Mouse (Mus musculus) gastrocnemius, postnatal 10 days (tissue): ENCODE results near the gene Fam196a. TPM values are rescaled to one million over a fixed set of nuclear protein-coding genes. Genes with fewer than 3 reads are reported as not detected.

Source experiments
- DNase-seq: peaks from one replicate; pipeline ENCODE4 v3.0.0; 2021; ENCODE audit warnings: mixed read lengths
- long read RNA-seq, 2 experiments: library from polyadenylated mRNA; stranded (forward); transcript quantifications; one replicate each; pipeline ENCODE4 v2.0.0; 2021
- total RNA-seq, 2 experiments: library from RNA; stranded (reverse); gene quantifications; 2 replicates each; pipeline ENCODE4 v1.2.3; 2021

Gene Fam196a
- under 1 TPM; 0.38 to 0.61 TPM for total RNA-seq
- long read RNA-seq, experiment 1, partial matches to known transcripts = 0 of 1 reads
- long read RNA-seq, experiment 1, other reads (novel, unspliced or antisense) = 1 of 1 reads
- long read RNA-seq, experiment 2, partial matches to known transcripts = 0 of 1 reads
- long read RNA-seq, experiment 2, other reads (novel, unspliced or antisense) = 0 of 1 reads

DNA sequence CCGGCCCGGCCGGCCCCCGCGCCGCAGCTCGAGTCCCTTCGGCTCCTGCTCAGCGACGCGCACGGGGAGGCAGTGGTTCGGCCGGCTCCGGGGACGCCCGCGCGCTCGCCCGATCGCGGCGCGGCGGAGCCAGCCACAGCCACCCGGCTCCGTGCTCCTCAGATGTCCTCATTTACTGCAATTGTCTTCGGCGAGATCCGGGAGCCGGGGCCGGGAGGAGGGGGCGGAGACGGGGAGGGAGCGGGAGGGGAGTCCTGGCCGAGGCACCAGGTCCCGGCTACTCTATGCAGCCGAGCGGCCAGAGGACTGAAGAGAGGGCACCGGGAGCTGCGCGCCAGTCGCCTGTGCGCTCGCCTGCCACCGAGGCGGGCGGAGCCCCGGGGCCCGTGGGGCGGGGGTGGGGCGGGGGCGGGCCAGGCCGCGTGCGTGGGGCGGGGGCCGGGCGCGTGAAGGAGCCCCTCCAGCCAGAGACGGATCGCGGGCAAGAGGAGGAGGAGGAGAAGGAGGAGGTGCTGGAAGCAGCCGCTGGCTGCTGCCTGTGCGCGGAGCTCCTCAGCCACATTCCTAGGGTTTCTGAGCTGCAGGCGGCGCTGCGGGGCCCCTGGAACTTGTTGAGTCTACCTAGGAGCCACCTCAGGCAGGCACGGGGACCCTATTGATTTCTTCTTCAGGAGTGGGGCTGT is at the start of gene Fam196a:
TSS of gene Fam196a (minus strand) at position 504 of the 683 bp plus-strand sequence.
- peak; percentile 41 for DNase-seq

DNA sequence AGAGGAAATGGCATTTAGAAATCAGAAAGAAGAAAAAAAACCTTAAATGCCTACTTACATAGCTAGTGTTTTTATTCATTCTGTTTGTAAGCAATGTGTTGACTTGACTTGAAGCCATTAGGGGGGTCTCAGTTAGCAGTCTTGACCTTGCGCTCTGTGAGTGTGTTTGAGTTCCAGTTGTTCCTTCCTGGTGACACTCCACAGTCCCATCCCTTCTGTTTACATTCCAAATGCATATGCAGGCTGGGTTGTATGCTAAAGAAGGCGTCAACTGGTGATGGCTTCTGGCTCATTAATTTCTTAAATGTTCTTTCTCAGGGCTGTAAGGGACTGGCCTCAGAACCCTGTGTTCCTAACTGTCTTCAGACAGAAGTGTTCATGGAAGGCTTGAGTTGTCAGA is 23.4 kb upstream of the Fam196a start:
- DNase-seq = no peak

DNA sequence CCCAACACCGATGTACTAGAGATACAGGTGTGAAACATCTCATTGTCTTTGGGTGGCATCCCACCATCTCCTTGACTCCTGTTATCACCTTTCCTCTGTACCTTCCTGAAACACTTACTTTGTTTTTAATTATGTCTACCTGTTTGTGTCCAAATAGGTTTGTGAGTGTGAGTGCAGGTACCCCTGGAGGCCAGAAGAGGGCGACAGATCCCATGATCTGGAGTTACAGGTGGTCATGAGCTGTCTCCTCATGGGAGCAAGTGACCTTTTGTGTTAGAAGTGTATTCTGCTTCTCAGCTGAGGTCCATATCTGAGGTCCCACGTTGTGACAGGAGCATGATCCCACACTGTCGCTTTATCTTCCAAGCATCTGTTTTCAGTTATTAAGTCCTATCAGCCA is 22.6 kb upstream of the Fam196a start:
- no peak for DNase-seq

DNA sequence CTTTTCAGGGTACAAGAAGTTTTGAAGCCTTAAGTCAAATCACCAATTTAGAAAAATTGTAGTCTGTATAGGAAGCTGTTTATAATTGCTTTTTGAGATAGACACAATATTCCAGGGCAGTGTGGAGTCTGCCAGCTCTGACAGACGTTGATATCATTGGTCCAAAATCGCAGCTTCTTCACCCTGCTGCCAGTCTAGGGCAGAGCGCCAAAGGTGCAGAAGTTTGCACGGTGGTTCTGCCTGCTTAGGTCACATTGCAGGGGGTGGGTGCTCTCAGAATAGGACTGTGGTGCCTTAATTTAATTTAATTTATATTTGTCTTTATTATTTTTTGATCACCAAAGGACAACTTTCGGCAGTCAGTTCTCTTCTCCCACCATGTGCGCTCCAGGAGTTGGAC is 20.9 kb upstream of the Fam196a start:
- DNase-seq = no peak

DNA sequence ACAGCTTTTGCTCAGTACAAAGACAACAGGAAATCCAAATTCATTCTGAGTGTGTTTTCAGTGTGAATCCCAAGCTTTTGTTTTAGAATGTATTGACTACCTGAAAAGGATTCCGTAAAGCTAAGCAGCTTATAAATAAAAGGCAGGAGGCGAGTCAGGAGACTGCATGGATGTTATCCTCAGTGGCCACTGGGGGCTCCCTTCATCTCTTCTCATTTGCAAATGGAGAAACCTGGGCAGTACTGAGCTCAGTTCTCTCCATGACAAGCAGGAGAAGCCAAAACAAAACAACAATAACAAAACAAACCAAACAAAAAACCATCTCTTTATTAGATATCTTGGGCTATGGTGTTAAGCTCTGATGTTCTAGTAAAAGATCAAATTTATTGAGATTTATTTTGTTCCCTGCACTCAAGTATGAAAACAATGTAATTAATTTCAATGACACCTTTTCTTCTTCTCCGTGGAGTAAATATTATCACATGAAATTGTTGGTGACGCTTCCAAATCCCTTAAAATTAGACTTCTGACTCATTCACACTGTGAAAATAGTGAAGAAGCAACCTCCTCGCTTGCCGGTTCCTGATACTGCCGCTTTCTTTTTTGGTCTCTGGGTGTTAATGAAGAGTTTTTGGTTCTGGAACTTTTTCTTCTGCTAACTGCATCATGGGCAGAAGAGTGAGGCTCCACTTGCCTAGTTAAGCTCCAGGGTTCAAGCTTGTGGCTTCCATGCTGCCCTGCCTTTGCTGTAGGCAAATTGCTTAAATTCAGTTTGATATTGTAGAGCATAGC is 7.9 kb upstream of the Fam196a start:
- DNase-seq = no peak

DNA sequence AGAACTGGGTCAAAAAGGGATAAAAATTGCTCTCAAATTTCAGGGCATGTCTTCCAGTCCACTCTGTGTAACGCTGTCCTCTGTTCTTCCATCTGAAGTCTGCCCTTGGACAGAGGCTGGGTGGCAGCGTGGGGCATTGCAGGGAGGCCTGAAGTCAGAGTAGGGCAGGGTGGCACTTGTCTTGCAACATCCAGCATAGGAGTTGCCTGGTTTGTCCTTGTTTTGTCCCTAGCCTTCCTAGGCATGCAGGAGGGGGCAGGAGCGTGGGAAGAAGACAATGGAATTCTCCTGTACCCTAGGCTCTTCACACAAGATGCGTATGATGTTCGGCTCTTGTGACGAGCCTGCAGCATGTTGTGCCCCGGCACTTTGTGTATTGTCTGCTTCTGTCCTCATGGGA is 5.5 kb upstream of the Fam196a start:
- no peak for DNase-seq

DNA sequence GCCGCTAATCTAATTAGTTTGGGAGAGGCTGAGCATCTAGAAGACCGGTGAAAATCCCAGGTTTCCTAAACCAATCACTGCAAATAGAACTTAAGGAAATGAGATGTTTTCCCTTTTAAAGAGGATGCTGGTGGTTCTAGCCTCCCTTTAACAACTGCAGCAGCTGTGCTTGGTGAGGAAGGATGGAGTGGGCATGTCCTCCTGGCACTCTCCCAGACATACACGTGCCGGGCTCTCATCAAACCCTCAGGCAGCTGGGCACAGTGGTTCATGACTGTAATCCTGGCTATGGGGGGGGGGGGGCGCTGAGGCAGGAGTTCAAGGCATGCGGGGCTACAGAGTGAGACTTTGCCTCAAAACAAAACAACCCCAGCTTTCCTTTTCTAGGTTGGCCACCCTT is 4.8 kb upstream of the Fam196a start:
- no peak for DNase-seq

DNA sequence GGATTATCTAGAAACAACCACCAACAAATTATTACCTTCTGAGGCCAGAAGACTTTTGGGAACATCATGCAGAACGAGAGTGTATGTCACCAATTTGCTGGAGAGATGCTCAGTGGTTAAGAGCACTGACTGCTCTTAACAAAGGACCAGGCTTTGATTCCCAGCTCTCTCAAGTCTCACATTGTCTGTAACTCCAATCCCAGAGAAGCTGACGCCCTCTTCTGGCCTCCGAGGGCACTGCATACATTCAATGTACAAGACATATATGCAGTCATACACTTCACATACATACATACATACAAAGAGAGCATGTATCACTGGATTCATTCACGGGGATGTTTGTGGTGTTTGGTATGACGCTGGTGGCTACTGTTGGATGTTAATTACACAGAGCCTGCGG is 3.7 kb upstream of the Fam196a start:
- DNase-seq = no peak

DNA sequence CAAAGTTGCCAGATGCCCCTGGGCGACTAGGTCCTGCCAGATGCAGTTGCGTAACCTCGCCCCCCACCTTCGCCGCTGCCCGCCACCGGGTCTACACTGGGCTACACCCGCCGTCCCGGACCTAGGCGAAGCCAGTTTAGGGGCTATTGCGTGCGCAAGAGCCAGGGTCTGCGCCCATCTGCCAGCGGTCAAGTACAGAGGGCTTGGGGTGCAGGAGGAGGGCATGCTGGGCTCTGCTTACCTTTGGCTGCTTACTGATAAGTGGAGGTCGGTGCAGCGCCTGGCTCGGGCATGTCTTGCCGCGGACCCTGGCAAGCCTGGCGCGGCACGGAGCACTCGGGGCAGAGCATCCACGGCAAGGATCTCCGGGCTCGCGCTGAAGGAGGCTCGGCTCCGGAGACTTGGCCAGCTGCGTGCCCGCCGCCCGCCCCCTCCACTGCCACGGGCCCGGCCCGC is 731 bp downstream of the Fam196a start:
- DNase-seq = peak; percentile 17

DNA sequence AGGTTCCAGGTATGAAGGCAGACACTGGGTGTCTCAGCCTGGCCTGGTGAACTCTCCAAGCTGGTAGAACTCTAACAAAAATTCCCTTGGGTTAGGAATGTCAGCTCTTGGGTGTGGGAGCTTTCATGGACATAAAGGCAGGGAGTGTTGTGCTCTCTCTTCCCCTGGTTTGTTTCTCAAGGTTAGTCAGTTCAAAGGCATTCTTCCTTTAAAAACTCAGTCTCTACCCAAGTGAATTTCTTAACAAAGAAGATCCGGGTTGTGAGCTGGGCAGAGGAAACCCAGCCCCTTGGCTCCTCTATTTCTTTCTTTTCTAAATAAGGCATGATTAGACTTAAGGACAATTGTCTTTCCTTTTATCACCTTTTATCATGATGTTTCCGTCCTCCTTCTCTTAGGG is 6.3 kb downstream of the Fam196a start:
- DNase-seq = no peak

DNA sequence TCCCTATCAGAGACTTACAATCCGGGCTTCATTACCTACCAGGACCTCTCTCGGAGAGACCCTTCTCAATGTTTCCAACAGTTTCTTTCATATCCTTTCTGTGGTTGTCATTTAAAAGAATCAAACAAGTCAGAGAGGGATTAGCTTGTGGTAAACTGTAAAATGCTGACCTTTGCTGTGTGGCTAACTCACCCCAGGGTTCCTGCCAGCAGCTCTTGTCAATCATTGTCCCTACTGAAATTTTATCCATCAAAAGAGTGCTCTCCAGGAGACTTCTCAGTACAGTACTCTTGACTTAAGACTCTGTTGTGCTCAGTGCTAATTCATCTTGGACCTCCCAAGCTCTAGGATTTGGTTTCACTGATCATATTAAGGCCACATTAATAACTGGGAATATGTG is 36.2 kb downstream of the Fam196a start:
- no peak for DNase-seq

DNA sequence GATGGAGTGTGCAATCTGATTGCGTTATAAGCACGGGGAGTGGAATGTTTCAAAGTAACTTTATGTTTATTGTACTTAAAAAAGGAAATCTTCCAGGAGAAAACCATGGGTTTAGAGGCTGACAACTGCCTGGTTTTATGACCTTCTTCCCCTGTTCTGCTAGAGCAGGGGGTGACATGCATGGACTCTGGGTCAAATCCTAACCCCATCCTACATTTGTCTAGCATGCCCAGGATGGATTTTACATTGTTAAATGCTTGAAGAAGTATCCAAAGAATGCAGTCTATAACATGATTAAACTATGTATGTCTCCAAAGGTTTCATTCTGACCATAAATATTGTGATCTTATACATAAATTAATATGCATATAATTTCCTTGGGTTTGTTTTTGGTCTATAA is 38.8 kb downstream of the Fam196a start:
- DNase-seq = no peak

DNA sequence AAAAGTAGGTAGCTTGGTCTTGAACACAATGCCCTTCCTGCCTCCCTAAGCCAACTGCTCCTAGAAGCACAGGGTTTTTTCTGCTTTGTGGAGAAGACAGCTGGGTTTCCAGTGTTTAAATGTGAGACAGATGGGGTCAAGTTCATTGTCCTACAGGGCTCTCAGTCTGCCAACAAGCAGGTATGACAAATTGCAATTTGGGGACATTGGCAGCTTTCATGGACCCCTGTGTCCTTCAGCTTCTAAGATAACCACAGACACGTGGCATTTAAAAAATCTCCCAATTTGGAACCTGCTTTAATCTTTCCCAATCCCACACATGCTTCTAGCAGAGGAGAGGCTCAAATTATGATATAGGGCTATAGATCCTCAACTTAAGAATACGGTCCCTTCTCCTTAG is 43.6 kb downstream of the Fam196a start:
- no peak for DNase-seq

DNA sequence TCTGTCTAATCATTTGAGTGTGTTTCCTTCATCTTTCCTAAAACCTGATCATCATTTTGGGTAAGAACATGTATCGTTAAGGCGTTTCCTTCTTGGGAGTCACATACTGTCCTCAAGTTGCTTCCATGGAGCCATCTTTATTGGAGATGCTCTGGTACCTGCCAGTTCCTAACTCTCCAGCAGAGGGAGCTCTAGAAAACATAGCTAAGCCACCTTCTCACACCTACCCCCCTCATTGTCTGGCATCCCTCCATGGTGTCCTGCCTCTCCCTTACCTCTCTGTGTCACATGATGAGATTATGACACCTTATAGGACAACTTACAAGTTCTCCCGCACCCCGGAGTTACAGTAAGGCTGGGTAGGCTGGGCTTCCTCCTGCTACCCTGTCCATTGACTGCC is 45.3 kb downstream of the Fam196a start:
- DNase-seq = no peak

DNA sequence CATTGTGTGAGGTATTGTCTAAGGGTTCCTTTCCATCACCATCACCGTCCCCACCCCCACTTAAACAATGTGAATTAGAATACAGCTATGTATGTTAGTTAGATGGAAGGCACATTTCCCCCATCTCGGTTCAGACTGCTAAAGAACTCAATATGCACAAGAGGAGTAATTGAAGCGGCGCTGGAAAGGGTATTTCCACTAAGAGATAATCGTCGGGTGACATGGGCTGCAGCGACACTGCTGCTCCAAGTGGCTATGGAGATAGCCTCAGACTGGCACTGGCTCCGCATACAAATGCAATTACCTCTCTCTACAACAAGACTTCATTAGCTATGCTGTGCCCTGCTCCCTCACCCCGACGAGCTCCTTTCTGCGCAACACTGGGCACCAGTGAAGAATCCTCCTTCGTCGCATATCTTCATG is 45.8 kb downstream of the Fam196a start:
- DNase-seq = no peak

DNA sequence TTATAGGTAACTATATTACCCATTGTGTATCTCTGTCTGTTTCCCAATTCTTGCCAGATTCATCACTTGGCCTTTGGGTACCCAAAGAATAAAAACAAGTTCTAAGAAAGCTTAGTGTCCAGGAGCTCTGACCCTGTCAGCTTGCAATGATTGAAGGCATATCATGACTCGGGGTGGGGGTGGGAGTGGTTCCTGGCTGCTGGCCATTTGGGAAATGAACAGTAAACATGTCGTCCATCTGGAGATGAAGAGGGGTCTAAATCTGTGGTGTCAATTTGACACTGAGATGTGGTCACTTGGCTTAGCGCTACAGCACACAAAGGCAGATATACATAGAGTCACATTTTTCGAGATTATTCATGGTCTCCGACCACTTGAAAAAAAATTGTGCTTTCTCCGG is 54.7 kb downstream of the Fam196a start:
- no peak for DNase-seq

DNA sequence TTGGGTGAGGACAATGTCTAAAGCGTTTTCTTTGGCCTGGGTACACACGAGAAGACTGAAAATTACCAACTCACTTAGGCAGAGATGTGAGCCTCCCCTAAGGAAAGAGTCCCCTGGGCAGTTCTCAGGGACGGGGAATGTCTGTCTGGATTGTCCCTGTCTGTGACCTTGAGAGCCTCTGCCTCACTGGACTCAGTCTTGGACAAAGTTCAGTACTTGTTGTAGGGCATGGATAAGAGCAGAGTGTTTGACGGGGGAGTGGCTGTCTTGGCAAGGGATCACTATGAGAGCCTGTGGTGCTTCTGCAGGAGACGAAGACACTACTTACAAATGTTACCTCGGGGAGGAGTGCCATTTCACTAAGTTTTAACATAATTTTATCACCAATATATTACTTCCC is 57.8 kb downstream of the Fam196a start:
- DNase-seq = no peak

DNA sequence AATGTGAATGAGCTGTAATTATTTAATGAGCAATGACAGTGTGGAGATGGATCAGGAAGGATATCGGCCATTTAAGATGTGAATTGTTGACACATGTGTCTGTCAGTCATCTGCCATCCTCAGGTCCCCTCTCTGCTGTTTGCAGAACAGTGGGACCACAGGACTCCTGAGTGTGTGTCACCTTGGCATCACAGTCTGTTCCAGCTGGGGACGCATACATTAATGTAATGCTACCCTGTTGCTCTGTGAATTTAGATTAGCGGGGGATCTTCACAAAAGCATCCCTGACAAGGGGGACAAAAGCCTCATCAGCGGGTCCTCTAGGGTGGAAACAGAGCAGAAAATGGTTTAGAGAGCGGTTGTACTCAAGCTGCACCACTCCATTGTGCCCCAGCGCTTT is 59.2 kb downstream of the Fam196a start:
- no peak for DNase-seq

DNA sequence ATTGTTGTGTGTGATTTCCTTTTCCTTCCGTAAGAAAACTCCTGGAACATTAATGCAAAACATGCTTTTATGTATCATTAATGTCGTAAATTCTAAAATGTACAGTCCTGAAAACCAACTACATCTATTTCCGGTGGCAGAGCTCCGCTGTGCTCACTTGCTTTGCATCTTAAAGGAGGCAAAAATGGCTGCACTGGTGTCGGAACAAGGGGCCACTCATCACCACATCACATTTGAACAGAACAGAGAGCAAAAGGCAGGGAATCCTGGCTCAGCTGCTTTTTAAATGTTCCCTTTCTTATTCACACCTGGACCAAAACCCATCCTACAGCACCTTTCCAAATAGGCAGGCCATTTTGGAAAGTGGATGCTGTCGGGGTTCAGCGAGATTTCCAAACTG is 65.2 kb downstream of the Fam196a start:
- DNase-seq = no peak

DNA sequence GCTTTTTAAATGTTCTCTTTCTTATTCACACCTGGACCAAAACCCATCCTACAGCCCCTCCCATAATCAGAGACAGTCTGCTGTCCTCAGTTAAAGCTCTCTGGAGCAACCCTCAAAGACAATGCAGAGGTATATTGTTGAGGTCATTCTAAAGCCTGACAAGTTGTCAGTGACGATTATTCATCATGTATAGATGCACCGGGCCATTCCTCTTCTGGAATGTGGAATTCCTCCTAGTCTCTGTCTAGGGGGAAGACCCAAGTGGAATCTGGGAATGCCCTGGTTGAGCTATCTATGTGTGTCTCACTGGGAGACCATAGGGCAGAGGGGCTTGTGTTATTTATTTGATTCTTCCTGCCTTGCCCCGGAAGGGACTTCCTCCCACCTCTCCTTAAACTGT is 65.7 kb downstream of the Fam196a start:
- DNase-seq = no peak

DNA sequence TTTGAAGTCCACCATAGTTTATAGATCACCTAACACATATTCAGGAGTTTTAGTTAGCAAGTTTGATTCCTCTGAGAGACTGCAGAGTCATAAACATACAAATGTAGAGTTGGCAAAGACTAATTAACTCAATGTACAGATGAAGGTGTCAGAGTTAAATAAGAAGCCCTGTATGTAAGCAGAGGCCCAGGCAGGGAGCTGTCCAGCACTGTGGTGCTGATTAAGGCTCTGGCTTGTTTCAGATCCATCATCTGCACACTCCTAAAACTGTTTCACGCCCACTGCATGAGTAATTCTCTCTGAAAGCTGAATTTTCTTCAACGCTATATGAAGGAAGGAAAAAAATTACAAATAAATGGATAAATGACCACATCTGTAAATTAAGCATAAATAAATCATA is 74.1 kb downstream of the Fam196a start:
- peak; percentile 52 for DNase-seq

DNA sequence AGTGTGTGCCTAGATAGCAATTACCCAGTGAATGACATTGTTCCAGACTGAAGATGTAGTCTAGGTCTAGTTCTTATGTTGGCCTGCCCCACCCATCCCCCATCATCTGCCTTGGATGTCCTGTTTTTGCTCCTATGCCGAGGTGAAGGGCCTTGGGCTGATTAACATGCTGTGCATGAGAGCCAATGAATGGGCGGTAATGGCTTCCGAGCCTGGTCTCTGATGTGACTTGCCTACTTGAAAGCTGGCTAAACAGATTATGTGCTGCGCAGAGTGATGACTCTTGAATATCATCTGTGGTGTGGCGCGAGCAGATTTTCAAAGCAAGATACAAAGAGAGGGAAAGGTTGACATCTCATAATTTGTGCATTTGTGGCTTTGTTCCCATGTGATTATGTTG is 76.2 kb downstream of the Fam196a start:
- DNase-seq = no peak

DNA sequence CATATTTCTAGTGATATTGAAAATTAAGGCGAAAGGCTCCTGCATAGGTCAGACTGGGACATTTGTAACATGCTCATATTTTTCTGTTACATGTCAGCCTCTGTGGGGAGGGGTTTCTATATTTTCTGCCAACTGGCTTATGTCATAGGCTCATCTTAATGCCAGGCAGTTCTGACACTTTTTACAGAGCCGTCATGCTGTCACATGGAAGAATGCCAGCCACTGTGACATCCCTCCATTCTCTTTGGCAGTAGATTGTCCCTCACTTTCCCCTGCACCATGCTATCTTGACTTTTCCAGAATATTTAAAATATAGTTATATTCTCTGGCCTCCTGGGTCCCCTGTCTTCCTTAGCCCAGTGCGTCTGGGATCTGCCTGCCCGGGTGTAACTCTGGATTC is 95.5 kb downstream of the Fam196a start:
- DNase-seq = no peak

DNA sequence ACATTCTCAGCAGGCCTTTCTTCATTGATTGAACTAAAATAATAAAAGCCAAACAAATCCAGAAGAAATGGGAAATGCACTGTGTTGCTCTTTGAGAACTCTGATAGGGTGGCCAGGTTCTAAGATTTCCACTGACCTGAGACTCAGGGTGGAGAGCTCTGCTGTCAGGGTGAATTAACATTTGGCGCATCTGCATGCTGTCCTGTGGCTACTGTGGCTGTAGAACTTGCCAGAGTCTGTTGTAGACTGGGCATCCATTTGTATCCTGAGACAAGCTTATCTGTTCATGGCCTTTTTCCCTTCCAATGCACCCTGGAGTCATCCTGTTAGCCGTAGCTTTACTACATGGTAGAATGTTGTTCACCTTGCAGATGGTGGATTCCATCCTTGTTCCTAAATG is 98.2 kb downstream of the Fam196a start:
- DNase-seq = no peak
